Mouse (Mus musculus) lung, adult 18-20 months (tissue): ENCODE results near the gene Slc9a3.
A peak's percentile ranks its signal among the peaks of the same experiment; 100 is the strongest.

ENCODE experiments used
- DNase-seq, 2 experiments: peaks; one replicate each; pipeline ENCODE4 v3.0.0; 2022; ENCODE audit warnings: mixed read lengths in 2 of 2

Gene Slc9a3

DNA sequence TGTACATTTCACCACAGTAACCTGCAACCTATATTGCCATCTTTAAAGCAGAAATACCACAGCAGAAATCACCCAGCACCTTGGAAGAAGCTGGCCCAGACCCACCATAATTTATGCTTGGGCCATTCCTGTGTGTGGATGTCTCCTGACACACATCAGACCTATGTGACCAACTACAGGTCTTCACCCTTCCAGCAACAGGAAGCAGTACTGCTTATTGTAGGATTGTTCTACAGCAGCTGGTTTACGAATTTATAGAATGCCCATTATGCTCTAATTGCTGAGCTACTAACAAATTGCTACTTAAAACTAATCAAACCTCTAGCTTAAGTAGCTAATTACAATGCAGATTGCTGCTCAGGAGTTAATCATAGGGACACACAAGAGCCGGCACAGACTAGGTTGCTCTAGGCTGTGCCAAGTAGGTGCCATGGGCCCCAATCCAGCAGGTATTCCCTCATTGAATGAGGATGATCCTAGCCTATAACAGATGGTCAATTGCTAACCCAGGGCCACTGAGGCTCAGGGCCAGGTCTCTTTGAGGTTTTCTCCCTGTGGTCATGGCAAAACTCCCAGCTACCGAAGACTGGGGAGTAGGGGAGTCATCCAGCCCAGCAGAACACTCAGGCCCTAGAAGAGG is 24.8 kb downstream of the Slc9a3 start:
- DNase-seq = no peak

DNA sequence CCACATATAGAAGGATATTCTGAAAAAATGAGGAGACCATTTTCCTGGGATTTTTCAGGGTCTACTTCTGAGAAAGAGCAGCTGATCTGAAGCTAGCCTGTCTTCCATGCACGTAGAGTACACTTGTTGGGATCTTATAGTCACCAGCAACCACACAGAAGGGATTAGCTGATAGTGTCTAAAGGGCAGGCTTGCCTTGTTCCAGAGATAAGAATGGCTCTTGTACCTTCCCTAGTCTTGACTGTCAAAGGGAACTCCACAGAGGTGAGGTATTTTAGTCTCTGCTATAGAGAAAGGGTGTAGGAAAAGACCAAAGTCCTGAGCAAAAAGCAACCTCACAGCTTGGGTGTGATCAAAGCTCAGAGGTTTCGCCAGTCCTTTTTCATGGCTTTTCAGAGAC is 26.1 kb downstream of the Slc9a3 start:
- DNase-seq = no peak

DNA sequence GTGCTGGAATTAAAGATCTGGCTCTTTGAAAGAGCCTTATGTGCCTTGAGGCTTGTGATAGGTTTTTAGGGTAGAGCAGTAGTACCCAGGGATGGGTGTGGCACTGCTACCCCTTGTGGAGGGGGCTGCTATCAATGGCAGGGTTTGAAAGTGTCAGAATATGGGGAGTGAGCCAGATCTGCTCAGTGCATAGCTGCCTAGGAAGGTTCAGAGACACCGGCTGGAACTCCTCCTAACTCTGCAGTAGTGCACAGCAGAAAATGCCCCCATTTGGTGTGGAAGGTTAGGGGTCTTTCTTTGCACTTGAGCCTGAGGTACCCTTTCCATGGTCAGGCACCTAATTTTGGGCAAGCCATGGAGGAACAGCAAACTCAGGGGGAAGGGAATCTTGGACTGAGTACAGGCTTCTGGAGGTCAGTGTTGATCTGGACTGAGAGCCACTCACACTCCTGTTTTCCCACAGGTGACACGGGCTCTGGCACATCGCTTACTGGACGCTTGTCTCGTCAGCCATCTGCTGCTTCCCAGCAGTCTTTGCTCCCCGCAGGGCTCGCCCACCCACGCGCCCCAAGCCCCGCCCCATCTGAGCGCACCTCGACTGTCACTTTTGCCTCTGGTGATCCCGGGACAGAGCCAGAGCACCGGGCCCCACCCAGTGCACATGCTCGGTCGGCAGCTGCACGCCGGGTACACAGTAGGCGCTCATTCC is 45.2 kb downstream of the Slc9a3 start:
- DNase-seq = peak; percentile 46 to 62

DNA sequence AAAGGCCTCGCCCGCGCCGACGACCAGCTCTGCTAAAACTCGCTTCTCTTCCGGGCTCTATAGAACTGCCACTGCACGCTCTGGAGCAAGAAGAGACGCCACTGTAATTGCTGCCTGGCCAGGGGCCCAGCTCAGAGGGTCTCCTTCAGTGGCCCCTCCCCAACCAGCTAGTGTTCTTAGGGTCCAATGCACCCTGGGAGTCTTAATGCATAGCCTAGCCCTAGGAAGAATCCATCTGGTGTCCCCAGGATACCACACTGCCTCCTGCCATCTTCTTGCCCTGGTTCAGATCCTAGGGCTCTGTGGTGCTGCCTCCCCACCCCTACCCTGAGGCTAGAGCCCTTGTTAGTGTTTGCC is 45.8 kb downstream of the Slc9a3 start:
- no peak for DNase-seq

DNA sequence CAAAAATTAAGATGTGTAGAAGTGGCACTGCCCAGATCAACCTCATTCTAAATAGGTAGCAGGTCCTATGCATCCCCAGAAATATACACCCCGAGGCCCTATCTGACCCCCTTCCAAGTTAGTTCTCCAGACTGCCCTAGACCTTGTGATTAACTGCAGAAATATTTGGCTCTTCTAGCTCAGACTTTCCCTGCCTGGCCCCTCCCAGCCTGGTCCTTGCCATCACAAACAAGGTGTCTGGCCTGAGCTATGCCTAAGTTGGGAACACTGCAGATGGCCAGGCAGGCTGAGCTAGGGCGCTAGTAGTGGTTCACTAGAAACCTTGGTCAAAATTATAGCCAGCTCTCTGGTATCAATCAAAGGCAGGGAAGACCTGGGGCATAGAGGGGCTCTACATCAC is 46.2 kb downstream of the Slc9a3 start:
- peak; percentile 14 to 33 for DNase-seq

DNA sequence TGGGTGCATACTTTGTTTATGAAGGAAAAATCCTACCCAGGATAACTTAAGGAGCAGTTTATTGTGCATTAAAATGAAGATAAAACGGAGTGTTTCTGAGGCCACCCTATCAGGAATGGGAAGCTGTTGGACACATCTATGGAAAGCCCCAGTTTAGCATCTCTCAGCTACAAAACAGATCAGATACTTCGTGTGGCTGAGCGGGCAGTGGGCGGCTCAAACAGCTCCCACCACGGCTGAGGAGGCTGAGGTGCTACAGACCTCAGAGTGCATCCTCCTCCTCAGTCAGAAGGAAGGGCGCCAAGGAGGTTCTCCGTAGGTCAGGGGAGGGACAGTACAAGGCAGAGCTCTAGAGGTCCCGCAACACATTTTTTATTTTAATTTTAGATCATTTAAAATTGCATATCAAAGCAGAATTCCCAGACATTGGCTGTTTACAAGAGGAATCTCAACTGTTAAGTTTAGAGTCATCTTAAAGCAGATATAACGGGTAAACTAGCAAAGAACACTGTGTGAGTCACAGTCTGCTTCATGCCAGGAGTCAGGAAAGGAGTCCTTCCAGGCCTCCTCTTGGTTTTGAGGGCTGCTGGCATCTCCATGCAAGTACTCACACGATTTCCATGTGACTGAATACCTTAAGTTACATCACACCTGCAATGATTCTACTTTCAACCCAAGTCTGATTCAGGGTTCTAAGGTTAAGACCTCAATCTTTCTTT is 48.3 kb downstream of the Slc9a3 start:
- no peak for DNase-seq

DNA sequence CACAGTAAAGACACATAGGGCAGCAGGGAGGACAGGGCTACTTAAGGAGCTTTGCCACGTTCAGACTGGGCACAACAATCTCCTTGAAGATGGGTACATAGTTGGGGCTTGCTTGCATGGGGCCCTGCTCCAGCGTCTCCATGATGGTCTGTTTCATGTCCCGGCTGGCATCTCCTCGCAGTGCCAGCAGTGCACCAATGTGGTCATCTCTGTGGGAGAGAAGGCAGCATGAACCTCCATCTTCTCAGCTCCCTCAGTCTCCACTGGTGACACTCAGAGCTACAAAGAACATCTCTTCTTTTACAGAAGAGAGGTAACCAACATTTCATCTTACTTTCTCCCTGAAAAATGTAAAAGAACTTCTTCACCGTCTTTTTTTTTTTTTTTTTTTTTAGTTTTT is 50.8 kb downstream of the Slc9a3 start:
- no peak for DNase-seq

DNA sequence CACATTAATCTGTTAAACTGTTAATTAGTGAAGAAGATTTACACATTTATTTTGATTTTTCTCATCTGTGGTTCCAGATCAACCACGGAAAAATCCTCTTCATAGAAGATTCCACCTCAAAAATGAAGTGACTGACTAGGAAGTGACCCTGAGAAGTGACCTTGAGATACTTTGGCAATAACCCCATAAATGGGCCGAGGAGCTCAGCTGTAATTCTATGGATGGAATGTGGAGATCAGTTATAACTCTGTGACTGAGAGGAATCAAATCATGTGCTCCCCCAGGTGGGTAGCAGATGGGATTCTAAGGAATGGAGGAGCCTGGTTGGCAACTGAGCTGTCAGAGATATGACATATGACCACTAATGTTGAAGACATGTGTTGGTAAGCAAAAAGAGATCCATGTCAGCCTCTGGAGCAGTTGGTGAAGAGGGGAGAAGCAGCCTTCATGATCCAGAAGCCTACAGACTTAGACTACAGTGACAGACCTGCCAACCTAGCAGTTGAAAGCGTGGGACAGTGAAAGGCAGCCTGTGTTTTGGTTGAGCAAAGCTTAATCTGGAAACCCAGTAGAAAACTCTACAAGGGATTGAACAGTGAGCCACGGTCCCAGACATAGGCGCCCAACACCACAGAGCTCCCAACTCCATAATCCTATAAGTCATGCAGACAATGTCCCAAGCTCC is 61.9 kb downstream of the Slc9a3 start:
- no peak for DNase-seq

DNA sequence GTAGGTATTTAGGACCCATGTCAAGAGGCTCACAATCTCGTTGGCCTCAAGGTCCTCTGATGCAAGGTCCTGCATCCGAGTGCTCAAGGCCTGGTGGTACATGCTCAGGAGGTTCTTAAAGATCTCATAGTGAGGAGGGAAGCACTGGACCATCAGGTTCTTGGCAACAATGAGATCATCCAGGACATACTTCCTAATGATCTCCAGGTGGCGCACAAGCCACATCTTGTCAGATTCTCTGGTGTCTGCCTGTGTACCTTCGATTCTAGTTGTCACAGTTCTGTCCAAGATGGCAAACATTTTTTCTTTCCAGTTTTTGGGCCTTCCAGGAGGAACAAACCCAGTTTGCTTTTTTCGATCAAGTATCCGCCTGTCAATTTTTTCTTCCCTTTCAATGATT is 71.4 kb downstream of the Slc9a3 start:
- no peak for DNase-seq

DNA sequence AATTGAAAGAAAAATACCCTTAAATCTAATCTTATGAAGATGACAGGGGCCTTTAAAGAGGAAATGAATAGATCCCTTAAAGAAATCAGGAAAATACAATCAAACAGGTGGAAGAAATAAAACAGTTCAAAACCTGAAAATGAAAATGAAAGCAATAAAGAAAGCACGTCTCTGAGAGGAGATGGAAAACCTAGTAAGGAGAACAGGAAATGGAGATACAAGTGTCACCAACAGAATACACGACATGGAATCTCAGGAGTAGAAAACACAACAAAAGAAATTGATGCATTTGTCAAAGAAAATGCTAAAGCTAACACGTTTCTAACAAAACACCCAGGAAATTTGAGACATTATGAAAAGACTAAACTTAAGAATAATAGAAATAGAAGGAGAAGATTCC is 75.2 kb downstream of the Slc9a3 start:
- no peak for DNase-seq

DNA sequence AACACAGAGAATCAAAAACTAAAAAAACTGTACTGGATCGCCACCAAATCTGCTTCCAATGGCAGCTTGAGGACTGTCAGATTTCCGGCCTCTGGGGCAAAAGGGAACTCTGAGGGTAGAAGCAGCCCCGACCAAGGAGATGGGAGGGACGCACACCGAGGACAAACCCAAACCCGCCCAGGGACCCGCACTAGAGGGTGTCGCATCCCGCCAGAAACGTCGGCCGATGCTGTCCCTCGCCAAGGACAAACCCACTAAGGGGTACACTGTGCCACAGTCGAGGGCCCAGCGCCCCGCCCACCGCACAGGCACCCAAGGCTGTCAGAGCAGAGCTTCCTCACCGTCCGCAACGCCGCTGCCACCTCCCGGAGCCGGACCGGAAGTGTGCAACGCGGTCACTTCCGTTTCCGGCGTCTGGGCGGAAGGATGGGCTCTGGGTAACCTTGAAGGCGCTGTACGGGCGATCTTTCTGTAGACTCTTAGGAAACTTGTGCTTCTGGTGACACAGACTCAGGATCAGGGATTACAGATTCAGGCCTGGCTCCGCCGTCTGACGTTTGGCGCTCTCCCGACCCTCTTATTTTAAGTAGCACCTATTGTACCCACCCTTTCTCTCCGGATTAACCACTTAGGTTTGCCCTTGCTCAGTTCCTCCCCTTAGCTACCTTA is 87.2 kb downstream of the Slc9a3 start, which contains the start of gene Exoc3:
Gene Exoc3, minus strand, starts transcription at position 416 of the 669 bp plus-strand sequence.
- peak; percentile 89 to 91 for DNase-seq

DNA sequence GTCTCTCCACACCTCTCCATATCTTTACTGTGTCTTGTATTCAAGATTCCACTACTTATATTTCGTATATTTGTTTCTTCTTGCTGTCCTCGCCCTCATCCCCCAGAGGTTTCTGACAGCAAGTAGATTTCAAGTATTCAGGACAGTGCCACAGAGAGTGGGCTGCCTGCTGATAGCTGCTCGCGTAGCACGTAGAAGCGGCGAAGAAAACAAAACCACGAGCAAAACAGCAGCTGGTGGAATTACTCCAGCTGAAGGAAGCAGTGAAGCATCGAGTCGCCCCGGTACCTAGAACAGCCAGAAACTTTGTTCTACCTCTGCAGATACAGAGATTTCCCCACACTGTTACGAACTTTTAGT is 87.7 kb downstream of the Slc9a3 start:
- no peak for DNase-seq

DNA sequence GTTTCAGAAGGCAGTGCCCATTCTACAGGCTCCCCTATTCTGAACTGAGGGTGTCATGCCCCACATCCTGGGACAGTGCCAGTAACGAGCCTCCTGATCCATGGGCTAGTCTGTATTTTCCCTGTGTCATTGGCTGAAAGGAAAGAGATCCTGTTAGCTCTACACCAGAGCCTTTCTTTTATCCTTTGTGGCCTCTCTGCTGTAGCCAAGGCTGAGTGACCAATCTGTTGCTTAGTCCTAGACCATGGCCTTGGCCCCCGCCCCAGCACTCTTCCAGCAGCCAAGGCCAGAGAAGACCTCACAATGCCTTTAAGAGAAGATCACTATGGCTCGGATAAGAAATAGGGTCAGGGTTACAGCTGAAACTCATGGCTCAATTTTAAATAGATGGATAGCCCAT is 97.2 kb downstream of the Slc9a3 start:
- no peak for DNase-seq
